Mouse (Mus musculus) gastrocnemius, adult 2 months (tissue): ENCODE results near the gene Mgat4a. TPM values are rescaled to one million over a fixed set of nuclear protein-coding genes. Genes with fewer than 3 reads are reported as not detected.
A peak's percentile ranks its signal among the peaks of the same experiment; 100 is the strongest.

Experiments
- DNase-seq: peaks from one replicate; pipeline ENCODE4 v3.0.0; 2022
- H3K27ac ChIP-seq: fragments of 200-600 bp; 2 replicates; pipeline ENCODE4 v1.8.1; 2022; ENCODE audit warnings: mild to moderate bottlenecking
- H3K4me3 ChIP-seq: fragments of 200-600 bp; 2 replicates; pipeline ENCODE4 v1.8.1; 2022; ENCODE audit warnings: mild to moderate bottlenecking, moderate library complexity
- CTCF ChIP-seq: fragments of 200-600 bp; IDR thresholded peaks from 2 replicates; pipeline ENCODE4 v1.8.1; 2022; ENCODE audit warnings: antibody characterized with exemption, mild to moderate bottlenecking, moderate library complexity
- intact Hi-C: fragments of 180-260 bp; cut with DNase I; formaldehyde crosslinking; loops from one replicate; pipeline ENCODE4 v1.15.1; 2025
- long read RNA-seq, 2 experiments: library from polyadenylated mRNA; stranded (forward); transcript quantifications; one replicate each; pipeline ENCODE4 v2.0.0; 2021
- total RNA-seq, 2 experiments: library from RNA; stranded (reverse); gene quantifications; 2 replicates each; pipeline ENCODE4 v1.2.3; 2021

Gene Mgat4a
- 1 to 10 TPM; 2.8 to 8.4 TPM for total RNA-seq
- long read RNA-seq, experiment 1, partial matches to known transcripts: 0 of 1 reads
- long read RNA-seq, experiment 1, other reads (novel, unspliced or antisense): 1 of 1 reads
- long read RNA-seq, experiment 2: 0 reads

- no peak for TF ChIP-seq CTCF
- intact Hi-C loops: no loop called here
- H3K4me3 ChIP-seq: peak within 1 kb of the TSS; percentile 88
Measured at GRCm38 (mm10) chr1:37540810-37541658, at the start of gene Mgat4a. Gene Mgat4a (minus strand): TSS chr1:37541016.

GRCm38 (mm10) chr1:37585809-37586480 lies 45.1 kb upstream of the Mgat4a start:
- intact Hi-C loops: no loop called here
- H3K4me3 ChIP-seq: peak overlapping the region; percentile 36
- H3K27ac ChIP-seq: peak overlapping the region; percentile 74
- TF ChIP-seq CTCF: no peak
- DNase-seq: peak; percentile 72

More at GRCm38 (mm10) chr1:37540810-37541658, at the start of gene Mgat4a:
- DNase-seq: peak; percentile 95
- H3K27ac ChIP-seq: peak within 1 kb of the TSS; percentile 79

DNA sequence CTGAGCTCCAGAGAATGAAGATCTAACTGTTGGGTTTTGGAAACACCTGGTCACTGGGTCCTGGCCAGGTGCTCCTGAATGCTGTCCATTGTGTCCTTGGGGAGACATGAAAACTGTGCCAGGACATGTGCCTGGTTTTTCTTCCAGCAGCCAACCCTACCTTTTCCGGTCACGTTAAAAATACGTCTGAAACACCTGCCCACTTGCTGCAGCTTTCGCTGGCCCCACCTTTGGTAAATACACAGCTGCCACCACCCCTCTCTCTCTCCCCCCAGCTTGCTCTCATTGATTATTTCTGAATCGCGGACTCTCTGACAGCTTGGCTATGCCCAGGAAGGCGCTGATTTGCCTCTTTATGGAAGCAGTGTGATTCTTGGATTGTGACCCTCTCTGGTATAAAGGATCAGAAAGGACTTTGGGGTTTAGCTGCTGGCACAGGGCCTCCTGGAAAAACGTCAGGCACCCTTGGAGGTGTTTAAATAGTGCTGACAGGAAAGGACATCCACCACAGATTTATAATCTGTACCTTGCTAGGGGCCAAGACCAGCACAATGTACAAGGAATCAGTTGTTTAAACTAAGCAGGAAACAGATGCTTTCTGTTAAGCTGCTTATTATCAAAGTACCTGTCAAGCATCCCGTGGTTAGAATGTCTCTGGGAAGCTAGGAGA lies 43.1 kb upstream of the Mgat4a start:
- no peak overlapping the region for H3K27ac ChIP-seq
- TF ChIP-seq CTCF: no peak
- H3K4me3 ChIP-seq: no peak overlapping the region
- intact Hi-C loops: no loop called here
- DNase-seq: no peak

GRCm38 (mm10) chr1:37583167-37583566 lies 42.4 kb upstream of the Mgat4a start:
- no peak for TF ChIP-seq CTCF

GRCm38 (mm10) chr1:37579686-37580085 lies 38.9 kb upstream of the Mgat4a start:
- intact Hi-C loops: no loop called here

More at GRCm38 (mm10) chr1:37583167-37583566, 42.4 kb upstream of the Mgat4a start:
- DNase-seq: no peak
- Histone ChIP-seq H3K4me3 (no peak overlapping the region), H3K27ac (no peak overlapping the region)
- intact Hi-C loops: no loop called here

GRCm38 (mm10) chr1:37572528-37573272 lies 31.9 kb upstream of the Mgat4a start:
- DNase-seq: no peak
- intact Hi-C loops: no loop called here
- no peak for TF ChIP-seq CTCF
- H3K4me3 ChIP-seq: no peak overlapping the region
- no peak overlapping the region for H3K27ac ChIP-seq

More at GRCm38 (mm10) chr1:37579686-37580085, 38.9 kb upstream of the Mgat4a start:
- no peak for TF ChIP-seq CTCF
- Histone ChIP-seq H3K4me3 (no peak overlapping the region), H3K27ac (no peak overlapping the region)
- DNase-seq: no peak

GRCm38 (mm10) chr1:37568379-37568778 lies 27.6 kb upstream of the Mgat4a start:
- TF ChIP-seq CTCF: no peak
- Histone ChIP-seq H3K4me3 (no peak overlapping the region), H3K27ac (no peak overlapping the region)
- no peak for DNase-seq
- intact Hi-C loops: no loop called here

- intact Hi-C loops: no loop called here
- DNase-seq: no peak
Measured at GRCm38 (mm10) chr1:37566754-37567153, 25.9 kb upstream of the Mgat4a start.

DNA sequence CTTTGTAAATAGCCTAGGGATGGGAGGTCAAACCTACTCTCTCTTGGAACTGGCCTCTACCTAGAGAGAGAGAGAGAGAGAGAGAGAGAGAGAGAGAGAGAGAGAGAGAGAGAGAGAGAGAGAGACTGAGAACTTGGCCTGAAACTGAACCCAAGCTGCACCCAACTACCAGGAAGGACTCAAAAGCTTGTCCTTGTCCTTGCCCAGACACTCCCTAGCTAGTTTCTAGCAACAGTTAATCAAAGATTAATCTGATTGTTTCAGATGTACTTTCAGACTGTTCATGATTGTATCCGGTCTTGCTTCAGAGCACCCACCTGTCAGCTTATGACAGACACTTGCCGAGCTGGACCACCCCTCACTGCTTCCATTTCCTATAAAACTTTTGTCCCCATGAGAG lies 25.5 kb upstream of the Mgat4a start:
- H3K4me3 ChIP-seq: no peak overlapping the region
- TF ChIP-seq CTCF: no peak
- no peak overlapping the region for H3K27ac ChIP-seq
- intact Hi-C loops: no loop called here
- no peak for DNase-seq

More at GRCm38 (mm10) chr1:37566754-37567153, 25.9 kb upstream of the Mgat4a start:
- no peak for TF ChIP-seq CTCF
- H3K4me3 ChIP-seq: no peak overlapping the region
- no peak overlapping the region for H3K27ac ChIP-seq

DNA sequence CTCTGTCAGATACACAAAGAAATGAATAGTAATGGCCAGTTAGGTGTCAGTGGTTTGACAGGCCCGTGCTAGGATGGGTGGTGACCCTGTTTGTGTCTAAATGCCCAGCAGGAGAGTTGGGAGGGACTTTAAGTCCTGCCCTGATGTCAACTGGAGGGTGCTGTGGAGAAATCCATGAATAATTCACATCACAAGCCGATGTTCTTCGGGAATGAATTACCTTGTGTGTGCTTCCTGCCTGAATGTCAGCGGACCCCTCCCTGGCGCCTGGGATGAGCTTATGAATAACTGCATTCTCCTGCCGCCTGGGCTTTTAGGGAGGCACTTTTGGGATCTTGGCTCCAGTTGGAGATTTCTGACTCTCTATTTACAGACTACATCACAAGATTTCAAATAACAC lies 24.6 kb upstream of the Mgat4a start:
- no peak overlapping the region for H3K4me3 ChIP-seq
- no peak for TF ChIP-seq CTCF
- DNase-seq: no peak
- no peak overlapping the region for H3K27ac ChIP-seq
- intact Hi-C loops: no loop called here

GRCm38 (mm10) chr1:37561955-37562354 lies 21.1 kb upstream of the Mgat4a start:
- no peak for TF ChIP-seq CTCF
- no peak for DNase-seq
- intact Hi-C loops: no loop called here
- H3K27ac ChIP-seq: no peak overlapping the region
- H3K4me3 ChIP-seq: no peak overlapping the region

- intact Hi-C loops: no loop called here
- DNase-seq: no peak
- Histone ChIP-seq H3K27ac (no peak overlapping the region), H3K4me3 (no peak overlapping the region)
- TF ChIP-seq CTCF: no peak
Measured at GRCm38 (mm10) chr1:37560356-37560755, 19.5 kb upstream of the Mgat4a start.
